Mouse (Mus musculus) adrenal gland (tissue): ENCODE results near the gene Gli1.

ENCODE experiments used
- intact Hi-C: fragments of 180-260 bp; cut with DNase I; formaldehyde crosslinking; loops from one replicate; pipeline ENCODE4 v1.15.1; 2025

Gli1 gene

DNA sequence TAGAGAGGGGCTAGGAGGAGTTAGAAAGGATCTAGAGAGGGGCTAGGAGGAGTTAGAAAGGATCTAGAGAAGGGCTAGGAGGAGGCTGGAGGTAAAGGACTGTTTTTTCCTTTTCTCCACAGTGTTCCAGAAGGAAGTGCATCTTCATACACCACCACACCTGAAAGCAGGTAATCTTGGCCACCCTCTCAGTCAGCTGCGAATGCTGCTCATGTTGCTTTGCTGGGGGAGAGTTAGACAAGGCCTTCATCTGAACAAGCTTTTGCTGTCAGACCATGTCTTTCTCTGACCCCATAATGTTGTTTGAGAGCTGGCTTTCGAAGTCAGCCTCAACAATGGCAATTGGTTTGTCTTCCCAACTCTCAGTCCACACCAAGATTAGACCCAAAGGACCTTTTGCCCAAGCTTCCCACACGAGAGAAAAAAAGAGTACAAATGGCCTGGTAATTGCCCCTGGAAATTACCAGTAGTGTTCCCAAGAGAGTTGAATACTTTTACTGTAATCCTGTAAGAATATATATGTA lies 48.1 kb downstream of the Gli1 start:
- intact Hi-C loops = no loop called here

DNA sequence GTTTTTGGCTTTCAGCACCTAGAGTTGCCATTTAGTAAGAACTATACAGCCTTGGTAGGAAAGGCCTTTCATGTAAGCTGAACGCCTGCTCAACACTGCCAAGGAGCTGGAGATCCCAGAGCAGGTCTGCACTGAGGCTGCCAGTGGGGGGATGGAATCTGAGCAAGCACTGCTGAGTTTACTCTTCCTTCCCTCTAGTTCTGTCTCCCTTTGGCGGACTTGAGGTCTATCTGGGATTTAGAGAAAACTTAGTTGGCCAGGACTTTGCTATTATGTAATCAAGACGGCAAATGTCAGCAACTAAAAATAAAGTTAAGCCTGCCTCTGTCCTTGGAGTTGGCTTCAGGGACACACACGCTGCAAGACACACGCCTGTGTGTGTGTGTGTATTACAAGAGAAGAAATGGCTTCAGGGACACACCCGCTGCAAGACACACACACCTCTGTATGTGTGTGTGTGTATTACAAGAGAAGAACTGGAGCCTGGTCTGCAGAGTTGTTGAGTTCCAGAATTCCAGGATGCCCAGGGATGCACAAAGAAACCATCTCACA lies 48.7 kb downstream of the Gli1 start:
- intact Hi-C loops = no loop called here

DNA sequence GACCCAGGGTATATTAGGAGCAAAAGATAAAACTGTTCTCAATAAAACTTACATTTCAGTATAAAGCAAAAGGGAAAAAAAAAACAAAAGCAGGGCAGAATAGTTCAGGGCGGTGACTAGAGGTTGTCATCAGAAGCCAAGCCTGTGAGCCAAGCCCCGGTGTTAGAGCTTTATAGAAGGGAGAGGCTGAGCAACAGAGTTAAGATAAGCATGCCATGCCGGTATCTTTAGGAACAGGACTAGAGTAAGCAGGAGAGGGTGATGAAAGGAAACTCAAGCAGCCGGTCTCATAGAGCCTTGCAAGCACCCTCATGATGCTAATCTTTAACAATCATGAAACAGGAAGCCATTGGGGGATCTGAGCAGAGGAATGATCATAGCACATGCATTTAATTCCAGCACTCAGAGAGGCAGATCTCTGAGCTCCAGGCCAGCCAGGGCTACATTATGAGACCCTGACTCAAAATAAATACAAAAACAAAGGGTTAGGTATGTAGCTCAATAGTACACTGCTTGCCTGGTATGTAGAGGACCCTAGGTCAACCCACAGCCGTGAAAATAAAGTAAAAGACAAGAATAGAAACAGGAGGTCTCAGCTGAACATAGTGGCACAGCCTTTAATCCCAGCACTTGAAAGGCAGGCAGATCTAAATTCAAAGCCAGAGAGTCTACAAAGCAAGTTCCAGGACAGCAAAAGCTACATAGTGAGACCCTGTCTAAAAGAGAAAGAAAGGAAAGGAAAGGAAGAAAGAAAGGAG lies 49.7 kb downstream of the Gli1 start:
- intact Hi-C loops = loop anchor here (2.0 kb wide), 1 partner anchor 19 kb away; the partner anchor contains the start of gene Mars

DNA sequence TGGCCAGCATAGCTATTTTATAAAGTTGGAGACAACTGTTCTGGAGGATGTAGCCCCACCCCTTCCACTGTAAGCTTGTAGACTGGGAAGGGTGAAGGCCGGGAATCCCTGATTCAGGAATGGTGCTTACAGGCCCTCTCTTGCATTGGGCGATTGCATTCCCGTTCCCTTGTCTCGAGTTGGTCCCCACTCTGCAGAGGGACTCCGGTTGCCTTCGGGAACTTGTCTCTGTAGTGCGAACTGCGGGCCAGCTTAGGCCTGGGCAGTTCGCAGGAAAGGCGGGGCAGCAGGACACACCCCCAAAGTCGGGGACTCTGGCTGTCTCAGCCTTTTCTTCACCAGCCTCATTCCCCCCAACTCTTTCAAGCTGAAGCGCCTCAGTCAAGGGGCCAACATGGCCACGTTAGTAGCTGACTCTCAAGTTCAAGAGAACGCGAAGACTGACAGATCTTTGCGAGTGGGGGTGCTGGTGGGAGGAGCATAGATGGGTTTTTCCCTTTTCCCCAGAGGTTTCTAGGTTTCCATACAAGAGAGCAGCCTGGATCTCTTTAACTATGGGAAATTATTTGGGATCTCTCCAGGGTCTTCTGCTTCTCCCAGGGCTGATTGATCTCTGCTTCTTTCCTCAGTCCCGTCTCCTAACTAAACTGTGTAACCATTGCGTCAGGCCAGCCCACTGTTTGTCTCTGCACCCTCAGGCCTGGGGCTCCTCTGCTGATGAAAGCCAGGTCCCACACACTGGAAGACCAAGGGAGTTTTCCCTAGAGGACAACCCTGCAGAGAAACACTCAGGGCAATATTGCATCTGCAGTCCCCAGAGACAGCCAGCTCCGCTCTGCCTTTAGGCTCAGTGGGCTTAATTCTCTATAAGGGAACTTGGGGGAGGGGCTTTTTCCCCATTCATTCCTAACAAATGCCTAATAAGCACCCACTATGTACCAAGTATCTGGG lies 50.6 kb downstream of the Gli1 start:
- intact Hi-C loops = loop anchor here (1.0 to 2.0 kb wide), 2 partner anchors 20 to 25 kb away; partner anchors contain the start of genes Dctn2 and Mars

DNA sequence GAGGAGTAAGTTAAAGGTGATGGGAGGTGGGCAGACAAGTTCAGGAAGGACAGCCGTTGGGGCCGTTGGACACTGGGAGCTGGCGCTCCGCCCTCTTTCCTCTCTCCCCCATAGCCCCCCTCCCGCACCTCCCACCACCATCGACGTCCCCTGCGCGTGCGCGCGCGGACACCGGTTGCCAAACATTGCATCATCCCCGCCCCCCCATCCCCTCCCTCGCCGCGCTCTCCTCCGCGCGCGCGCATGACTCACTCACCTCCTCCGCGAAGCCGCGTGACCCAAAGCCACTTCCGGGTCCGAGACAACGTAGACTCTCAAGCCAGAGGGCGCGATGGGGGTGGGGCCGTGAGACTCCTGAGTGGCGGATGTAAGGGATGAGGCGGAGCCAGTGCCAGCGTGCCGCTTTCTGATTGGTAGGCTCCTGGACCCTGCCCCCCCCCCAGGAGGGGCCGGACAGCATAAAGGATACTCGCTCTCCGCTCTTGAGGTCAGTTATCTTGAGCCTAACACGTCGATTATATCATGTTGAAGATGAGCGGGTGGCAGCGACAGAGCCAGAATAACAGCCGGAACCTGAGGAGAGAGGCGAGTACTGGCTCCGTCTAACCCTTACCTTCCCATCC lies 51.4 kb downstream of the Gli1 start:
- intact Hi-C loops = loop anchor here (1.0 to 2.0 kb wide), 2 partner anchors 20 to 24 kb away; partner anchors contain the start of genes Dctn2 and Mars

DNA sequence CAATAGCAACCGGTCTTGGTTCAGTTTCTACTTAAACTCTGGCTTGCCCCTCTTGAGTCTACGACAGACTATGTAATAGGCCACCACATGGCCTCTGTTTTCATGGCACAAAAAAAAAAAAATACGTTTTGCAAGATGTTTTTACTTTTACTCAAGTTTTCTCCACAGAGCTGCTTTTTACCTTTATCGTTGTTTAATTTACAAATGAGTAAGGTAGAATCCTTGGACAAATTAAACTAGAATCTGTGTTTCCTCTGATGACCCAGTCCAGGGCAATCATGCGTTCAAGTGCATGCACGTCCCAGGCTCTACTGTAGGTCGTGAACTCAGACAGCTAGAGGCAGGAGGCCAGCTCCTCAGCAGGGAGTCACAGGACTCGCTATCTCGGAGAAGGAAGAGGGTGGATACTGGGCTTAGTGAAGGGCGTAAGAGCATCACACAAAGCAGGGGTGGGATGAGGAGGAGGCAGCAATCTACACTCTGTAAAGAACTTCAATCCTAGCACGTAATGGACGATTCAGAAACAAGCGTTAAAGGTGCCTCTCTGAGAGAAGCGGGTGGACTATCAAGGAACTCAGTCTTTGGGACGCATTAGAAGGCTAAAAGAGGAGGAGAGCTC lies 52.1 kb downstream of the Gli1 start:
- intact Hi-C loops = loop anchor here (1.0 to 2.0 kb wide), 2 partner anchors 21 to 23 kb away; partner anchors contain the start of genes Dctn2 and Mars

DNA sequence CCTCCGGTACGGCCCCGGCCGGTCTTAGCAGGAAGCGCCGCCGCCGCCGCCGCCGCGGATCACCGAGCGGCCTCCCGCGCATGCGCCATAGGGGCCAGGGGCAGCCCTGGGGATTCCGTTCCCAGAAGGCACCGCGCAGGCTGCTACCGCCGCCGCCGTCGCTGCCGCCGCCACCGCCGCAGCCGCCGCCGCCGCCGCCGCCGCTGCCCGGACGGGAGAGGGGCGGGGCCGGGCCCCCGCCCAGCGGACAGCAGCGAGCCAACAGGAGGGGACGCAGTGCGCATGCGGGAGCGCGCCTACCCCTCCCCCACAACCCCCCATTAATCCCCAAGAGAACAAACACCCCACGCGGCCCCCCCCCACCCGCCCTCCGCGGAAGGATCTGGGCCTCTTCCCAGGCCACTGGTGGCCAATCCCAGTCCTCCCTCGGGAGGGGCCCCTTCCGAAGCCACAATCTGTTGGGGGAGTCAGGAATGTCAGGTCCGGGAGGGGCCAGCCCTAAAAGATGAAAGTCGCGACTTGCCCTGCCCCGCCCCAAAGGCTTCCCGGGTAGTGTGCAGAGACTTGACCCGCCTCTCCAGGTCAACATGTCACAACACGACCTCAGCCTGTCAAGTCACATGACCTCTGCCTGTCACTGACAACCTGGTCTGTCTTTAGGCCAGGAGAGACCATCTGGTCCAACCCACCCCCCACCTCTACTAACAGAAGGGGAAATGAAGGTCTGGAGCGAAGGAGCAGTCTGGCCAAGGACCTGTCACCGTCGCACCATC lies 52.8 kb downstream of the Gli1 start, which contains the start of gene Mbd6:
Mbd6 (minus strand) TSS at position 219 of the 773 bp plus-strand sequence.
- intact Hi-C loops = no loop called here

DNA sequence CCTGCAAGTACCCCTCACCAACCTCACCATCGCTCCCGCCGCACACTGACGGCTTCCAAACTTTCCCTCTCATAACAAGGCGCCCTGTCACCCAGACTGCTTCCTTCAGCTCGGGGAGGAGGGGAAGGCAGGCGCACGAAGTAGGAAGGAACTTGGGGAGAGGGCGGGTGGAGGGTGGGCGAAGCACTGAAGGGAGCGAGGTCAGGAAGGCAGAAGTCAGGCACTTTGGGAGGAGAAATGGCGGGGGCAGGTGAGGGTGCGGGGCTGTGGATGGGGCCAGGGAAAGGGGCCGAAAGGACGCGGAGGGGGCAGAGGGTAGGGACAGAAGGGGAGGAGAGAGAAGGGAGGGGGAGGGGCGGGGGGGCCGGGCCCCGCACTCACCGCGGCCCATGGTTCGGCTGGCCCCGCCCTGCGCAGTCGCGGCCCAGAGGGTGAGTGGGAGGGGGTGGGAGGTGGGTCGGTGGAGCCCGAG lies 53.4 kb downstream of the Gli1 start:
- intact Hi-C loops = no loop called here

DNA sequence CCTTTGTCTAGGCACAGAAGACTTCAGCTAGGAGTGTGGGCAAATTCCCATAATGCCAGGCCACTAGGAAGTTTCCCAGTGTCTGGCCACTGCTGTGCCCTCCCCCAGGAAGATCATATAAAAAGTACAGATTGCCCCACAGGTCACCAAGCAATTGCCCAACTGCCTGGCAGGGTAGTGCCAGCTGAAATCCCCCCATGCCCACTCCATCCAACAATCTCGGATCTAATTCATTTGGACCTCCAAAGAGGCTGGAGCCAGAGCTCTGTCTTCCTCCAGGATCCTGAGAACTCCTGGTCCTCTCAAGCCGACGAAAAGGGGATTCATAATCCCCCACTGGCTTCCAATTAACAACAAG lies 53.9 kb downstream of the Gli1 start:
- intact Hi-C loops = no loop called here

DNA sequence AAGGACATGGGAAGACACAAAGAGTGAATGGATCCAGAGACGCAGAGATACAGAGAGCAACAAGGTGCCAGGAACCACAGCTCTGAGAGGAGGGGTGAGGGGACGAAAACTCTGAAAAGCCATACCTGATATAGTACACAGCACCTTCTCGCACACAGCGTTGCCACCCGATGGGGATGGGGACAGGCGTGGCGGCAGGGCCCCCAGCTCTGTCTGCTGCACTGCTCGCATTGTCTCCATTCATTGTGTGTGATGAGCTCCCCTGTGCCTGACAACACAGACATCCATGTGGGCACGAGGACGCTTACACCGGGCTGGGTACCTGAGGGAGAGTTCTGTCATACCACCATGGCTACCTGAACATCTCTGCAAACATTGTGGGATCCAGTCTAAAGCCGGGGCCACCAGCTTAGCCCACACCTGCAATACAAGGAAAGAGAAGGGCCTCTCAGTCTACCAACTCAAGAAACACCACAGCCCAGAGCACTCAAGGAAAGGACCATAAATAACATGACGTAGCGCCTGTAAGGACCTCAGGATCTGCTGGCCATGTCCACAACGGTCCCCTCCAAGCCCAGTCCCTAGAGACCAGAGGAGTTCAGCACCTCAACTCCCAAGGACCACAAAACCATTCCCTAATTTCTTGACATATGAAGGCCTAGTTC lies 54.4 kb downstream of the Gli1 start:
- intact Hi-C loops = no loop called here

DNA sequence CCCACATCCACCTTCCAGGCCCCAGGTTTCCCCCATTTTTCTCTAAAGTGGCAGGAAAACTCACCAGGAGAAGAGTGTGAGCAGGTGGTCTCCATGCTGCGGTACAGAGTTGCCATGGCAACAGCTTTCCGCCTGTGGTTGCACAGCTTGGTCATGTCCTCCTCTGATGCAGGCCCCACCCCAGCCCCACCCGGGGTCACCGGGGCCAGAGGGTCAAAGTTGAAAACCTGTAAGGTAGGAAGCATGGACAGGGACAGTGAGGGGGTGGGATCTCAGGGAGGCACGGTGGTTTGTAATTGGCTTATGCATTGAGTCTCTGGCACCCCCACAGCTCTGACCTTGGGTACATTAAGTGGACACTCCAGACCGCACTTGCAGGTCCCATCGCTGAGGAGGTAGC lies 55.0 kb downstream of the Gli1 start:
- intact Hi-C loops = no loop called here

DNA sequence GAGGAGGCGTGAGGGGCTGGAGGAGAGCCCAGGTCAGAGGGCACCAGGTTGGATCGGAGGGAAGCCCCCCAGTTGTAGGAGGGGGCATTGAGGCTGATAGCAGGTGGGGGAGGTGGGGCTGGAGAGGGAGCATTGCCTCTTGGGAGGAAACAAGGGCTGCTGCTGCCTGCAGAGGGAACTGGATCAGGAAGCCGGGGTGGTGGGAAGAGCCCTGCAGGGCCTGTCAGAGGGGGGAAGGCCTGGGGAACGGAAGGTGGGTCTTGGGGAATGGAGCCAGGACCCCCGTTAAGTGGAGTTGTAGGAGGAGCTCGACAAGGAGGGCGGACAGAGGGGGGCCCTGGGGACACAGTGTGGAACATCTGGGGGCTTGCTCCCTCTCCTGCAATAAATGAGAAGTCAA lies 55.6 kb downstream of the Gli1 start:
- intact Hi-C loops = no loop called here

DNA sequence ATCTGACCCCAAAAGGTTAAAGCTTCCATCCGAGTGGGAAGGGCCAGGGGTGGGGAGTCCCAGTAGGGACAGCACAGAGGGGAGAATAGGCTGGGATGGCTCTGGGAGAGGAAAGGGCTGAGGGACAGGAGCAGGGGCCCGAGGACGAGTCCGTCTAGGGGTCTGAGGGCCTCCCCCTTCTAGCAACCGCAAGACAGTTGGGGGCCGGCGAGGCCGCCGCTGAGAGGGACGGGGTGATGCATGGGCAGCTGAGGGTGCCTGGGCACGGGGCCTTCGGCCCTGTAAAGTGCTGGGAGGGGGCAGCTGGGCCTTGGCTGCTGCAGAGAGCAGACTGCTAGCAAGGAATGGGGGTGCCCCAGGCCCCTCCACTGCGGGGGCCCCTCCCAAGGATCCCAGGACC lies 56.1 kb downstream of the Gli1 start:
- intact Hi-C loops = no loop called here

DNA sequence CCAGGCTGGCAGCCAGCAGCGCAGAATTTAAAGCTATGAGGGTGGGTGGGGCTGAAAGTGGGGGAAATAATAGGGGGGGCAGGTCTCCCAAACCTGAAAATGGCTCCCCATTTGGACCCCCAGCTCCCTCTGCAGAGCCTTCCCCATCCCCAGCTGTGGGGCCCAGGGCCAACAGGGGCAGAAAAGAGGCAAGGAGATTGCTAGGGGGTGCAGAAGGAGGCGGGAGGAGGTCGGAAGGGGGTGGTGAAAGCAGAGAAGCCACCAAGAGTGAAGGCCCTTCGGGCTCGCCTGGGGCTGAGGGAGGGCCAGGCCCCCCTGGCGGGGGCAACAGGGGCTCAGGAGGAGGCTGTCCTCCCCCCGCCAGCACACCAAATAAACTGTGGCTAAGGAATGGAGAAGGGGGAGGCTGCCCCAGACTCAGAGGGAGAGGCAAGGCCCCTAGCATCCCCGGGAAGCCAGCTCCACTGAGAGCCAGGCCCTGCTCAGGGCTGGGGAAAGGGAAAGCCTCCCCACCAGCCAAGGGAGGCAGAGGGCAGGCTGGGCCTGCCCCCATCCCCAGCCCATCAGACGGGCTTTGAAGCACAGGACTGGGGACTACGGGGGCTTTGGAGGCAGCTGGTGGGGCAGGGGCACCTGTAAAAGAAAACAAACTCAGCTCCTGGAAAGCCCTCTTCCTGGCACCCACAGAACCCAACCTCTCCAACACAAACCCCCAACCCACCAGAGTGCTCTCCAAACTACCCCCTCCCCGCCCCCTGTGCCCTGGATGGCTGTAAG lies 56.9 kb downstream of the Gli1 start:
- intact Hi-C loops = no loop called here

DNA sequence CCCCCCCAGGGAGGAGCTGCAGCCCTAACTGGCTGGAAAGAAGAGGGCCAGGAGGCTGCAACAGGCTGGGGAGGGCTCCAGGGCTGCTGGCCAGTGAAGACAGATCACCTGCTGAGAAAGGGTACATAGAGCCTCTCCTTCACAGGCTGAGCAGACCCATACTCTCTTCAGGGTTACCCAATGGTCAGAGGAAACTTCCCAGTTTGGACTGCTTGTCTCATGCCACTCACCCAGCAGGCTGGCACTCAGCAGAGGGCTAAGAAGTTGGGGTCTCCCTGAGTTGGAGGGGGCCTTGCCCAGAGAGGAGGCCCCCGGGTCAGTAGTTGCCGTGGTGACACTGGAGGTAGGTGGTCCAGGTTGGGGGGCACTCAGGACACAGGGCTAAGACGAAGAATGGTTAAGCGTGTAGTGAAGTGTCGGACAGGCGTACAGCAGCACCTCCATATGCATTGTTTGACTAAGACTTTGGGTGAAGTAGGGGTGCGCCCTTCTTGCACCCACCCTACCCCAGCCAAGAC lies 57.6 kb downstream of the Gli1 start:
- intact Hi-C loops = no loop called here

DNA sequence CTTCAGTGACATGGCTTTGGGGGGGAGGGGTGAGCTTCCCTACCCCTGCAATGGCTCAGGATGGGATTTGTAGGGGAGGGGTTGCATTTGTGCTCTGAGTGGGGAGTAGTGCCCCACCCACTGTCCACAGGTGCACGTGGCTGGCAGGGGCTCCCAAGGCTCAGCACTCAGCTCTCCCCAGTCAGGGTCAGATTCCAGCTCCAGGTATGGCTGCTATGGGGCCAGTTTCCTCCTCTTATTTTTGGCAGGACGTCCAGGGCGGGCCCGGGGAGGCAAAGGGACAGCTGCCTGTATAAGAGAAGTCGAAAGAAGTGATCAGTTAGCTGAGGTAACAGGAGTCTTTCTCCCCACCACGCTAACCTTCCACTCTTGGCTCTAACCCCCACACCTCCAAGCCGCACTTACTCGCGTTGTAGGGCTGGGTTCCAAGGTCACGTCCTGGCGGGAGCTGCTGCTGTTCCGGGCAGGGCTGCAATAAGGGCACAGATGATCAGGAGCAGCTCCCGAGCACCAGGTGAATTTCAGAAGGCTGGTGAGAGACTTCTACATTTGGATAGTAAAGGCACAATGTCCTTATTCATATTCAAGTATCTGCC lies 59.1 kb downstream of the Gli1 start:
- intact Hi-C loops = no loop called here

DNA sequence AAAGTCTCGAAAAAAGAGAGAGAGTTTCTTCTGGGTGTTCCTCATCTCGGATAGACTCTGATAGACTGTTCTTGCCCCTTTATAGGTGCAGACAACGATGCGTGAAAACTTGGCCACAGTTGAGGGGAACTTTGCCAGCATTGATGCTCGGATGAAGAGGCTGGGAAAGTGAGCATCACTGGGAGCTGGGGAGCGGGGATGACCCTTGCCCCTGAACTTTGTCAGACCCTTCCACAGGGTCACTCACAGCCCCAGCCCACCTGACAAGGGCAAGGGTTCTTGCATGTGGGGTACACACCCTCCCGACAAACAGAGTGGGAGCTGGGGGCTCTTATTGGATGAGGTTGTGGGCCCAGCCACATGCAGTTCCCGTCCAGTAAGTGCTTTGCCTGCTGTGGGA lies 60.5 kb downstream of the Gli1 start:
- intact Hi-C loops = no loop called here
